Mouse (Mus musculus) cerebellum, adult 2 months (tissue): Measurements from ENCODE around the gene Abi3.

Source experiments
- CTCF ChIP-seq: fragments of 200-500 bp; IDR thresholded peaks from 2 replicates; pipeline ENCODE4 v1.5.1; 2011; ENCODE audit warnings: low read depth, mild to moderate bottlenecking, control low read depth, low read length, moderate library complexity, borderline replicate concordance; ENCODE audit not compliant: insufficient read depth
- POLR2A ChIP-seq: fragments of 200-500 bp; IDR thresholded peaks from 2 replicates; pipeline ENCODE4 v1.6.1; 2011; ENCODE audit warnings: low read length, control low read depth, borderline replicate concordance; ENCODE audit not compliant: insufficient read depth

DNA sequence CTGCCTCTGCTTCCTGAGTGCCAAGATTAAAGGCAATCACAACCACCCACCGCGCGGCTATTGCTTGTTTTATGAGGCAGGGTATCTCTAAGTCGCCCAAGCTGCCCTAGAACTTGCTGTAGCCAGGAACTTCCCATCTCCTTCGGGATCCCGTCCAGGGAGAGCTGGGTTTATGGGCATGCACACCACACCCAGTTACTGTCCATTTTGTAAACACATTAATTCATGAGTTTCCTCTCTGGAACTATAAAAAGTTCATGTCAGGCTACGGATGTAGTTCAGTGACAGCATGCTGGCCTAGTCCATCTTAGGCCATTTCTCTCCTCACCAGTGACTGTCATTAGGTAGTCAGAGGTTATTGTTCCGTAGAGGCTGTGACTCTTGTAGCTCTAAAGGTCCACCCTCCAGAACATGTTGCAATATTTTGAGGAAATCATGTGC is 52.8 kb downstream of the Abi3 start:
- TF ChIP-seq POLR2A, result no peak
- no peak for TF ChIP-seq CTCF
